Mouse (Mus musculus) spleen, adult 2 months (tissue): ENCODE data around the gene Slc25a51.
"Not testable (repeated sequence)": the region's sequence is repeated elsewhere in the genome, so short reads cannot be mapped to it uniquely, and the experiment has no call there.

Experiments used
- CTCF ChIP-seq: fragments of 200-500 bp; IDR thresholded peaks from 2 replicates; pipeline ENCODE4 v1.5.1; 2011; ENCODE audit warnings: mild to moderate bottlenecking, inconsistent platforms; ENCODE audit not compliant: insufficient read depth, insufficient read length, insufficient replicate concordance; ENCODE audit errors: extremely low read depth
- POLR2A ChIP-seq: fragments of 200-500 bp; IDR thresholded peaks from 2 replicates; pipeline ENCODE4 v1.6.1; 2011; ENCODE audit warnings: low read depth, low read length, inconsistent platforms

GRCm38 (mm10) chr4:45382133-45382532 is 26.4 kb downstream of the Slc25a51 start:
- TF ChIP-seq CTCF, POLR2A: not testable (repeated sequence)
